Mouse (Mus musculus): ENCODE results near the gene Apba3.

Gene Apba3

DNA sequence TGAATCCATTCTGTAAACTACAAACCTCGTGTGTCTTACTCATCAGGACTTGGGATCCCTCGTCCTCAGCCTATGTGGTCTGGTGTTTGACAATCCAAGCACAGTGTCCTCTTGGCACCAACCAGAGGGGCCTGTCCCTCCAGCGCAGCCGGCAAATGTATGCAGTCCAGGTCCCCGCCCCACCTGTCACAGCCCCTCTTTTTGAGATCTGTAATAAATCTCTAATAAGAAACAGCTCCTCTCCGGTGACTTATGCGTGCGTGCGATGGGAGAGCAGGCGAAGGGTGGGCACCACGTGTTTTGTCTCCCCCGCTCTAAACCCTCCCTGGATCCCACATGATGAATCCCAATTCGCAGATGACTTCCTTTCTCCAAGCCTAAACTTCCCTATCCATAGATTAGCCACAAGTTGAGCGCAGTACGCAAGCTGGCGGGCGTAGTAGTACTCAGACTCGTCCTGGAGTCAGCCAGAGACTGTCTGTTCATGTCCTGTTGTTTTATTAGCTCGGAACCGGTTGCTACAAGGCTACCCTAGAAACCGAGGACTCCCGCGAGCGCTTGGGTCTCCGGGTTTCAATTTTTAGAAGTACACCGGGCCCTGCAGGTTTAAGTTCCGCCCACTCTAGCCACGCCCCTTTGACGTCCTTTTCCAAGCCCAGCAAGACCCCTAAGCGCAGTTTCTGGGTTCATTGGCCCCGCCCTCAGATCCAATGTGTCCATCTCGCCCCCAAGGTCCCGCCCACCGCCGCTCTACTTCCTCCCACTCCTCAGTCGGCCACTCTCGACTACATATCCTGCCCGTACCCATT, 53.2 kb downstream of the Apba3 start:
- POLR2A ChIA-PET = interaction anchor here (0.5 to 3.3 kb wide), 133 partner anchors 10 to 1267 kb away, joined by 3 to 89 read pairs (median 5); partner anchors contain the start of genes Pip5k1c (in 4 of the 4), Fzr1 (in 3 of the 4), 4930404N11Rik (in 2 of the 4) and Dohh (in 2 of the 4)
- CTCF ChIA-PET = interaction anchor here (0.7 to 2.9 kb wide), 43 partner anchors 10 to 302 kb away, joined by 3 to 57 read pairs (median 4); partner anchors contain the start of genes Pip5k1c (in 3 of the 4), Hmg20b (in 2 of the 4), Tjp3 (in 2 of the 4) and Celf5 (in 1 of the 4)

DNA sequence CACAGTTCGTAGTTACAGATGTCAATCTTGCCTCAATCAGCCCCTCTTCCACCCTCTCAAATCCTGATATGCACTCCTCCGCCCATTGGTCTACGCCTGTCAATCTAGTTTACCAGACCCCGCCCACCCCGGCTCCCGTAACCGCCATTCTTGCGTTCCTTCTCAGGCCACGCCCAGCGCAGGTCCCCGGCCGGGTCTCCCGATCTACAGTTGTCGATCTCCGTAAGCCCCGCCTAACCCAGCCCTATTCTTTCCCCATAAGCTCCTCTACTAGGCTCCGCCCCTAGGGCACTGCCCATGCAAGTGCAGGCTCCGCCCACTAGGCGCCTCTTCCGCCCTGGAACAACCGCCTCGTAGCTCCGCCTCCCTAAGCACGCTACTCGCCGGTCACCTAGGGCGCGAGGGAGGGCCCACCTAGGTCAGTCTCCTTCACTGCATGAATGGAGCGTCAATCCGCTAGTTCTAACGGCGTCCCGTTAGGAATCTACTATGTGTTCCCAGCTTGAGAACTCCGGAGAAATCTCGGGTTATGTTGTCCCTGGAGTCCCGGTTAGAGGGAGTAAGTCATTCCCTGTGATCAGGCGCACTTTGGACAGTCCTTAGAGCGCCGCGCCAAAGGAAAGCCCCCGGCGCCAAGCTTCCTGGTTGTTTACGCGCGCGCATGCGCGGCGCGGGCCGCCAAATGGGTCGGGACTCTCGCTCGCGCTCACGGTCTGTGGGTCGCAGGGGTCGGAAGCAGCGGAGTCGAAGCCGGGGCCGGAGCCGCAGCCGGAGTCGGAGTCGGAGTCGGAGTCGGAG, 54.0 kb downstream of the Apba3 start, which contains the start of gene Cactin:
TSS of gene Cactin (plus strand) at position 554 of the 798 bp plus-strand sequence.
- ChIA-PET POLR2A (interaction anchor here (0.5 to 3.3 kb wide), 144 partner anchors 9 to 1267 kb away, joined by 3 to 89 read pairs (median 5); partner anchors contain the start of genes Pip5k1c (in 4 of the 4), Fzr1 (in 3 of the 4), 4930404N11Rik (in 2 of the 4) and Atcay (in 2 of the 4)), CTCF (interaction anchor here (0.5 to 2.9 kb wide), 49 partner anchors 9 to 577 kb away, joined by 3 to 57 read pairs (median 4); partner anchors contain the start of genes Pip5k1c (in 3 of the 4), Hmg20b (in 2 of the 4), Tjp3 (in 2 of the 4) and Celf5 (in 1 of the 4))

DNA sequence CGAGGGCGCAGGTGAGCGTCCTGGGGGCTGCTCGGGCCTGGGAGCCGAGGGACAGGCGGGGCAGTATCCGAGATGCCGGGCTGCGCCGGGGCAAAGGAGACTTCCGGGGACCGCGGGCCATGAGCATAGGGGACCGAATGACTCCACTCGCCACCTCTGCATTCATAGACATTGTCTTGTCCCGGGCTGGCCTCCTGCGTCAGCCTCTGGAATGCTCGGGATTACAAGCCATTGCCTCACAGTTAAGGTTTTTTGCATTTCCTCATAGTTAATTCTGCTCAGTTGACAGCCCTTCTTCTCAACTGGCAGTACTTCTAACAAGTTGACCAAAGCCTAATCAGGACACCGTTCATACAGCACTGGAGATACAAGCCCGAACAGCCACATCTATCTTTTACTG, 54.7 kb downstream of the Apba3 start:
- ChIA-PET CTCF (interaction anchor here in 3 of 4 experiments (0.7 to 2.9 kb wide), 13 partner anchors 16 to 375 kb away, joined by 3 to 57 read pairs (median 6); partner anchors contain the start of genes Gipc3 (in 1 of the 3), Hmg20b (in 1 of the 3), Pip5k1c (in 1 of the 3) and Tjp3 (in 1 of the 3)), POLR2A (interaction anchor here (0.5 to 3.3 kb wide), 65 partner anchors 8 to 391 kb away, joined by 3 to 89 read pairs (median 8); partner anchors contain the start of genes Pip5k1c (in 4 of the 4), Dohh (in 2 of the 4), Gm48551 (in 2 of the 4) and Tjp3 (in 2 of the 4))

DNA sequence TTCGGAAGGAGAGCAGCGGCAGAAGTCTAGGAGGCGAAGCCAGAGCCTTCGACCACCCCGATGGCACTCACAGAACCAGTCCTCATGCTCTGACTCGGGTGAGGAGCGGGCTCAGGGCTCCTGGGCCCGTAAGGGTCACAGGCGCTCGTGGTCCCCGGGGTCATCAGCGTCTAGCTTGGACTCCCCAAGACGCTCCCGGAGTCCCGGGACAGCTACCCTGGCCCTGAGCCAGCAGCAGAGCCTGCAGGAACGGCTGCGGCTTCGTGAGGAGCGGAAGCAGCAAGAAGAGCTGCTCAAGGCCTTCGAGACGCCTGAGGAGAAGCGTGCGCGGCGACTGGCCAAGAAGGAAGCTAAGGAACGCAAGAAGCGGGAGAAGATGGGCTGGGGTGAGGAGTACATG, 55.7 kb downstream of the Apba3 start:
- ChIA-PET CTCF (interaction anchor here (0.5 to 2.0 kb wide), 9 partner anchors 8 to 30 kb away, joined by 3 to 8 read pairs (median 5); partner anchors contain the start of gene Pip5k1c (in 1 of the 4)), POLR2A (interaction anchor here (0.5 to 2.7 kb wide), 22 partner anchors 10 to 1099 kb away, joined by 3 to 11 read pairs (median 3); partner anchors contain the start of genes Gipc3 (in 1 of the 4) and Pip5k1c (in 1 of the 4))

All from embryonic stem cell, embryonic (primary cell).